Mouse (Mus musculus): ENCODE measurements at regions not wholly inside any gene's neighbourhood (a gene's known extent, or its start where the extent isn't known, plus 50 kb on each side); places are given as distances from the start of the nearest gene placed in this dataset.

GRCm38 (mm10) chrX:14273628-14274337, 62.8 kb downstream of the H2al1n start:
- DNase-seq (ENCODE audit: low spot score) (peak; percentile 72), ATAC-seq (replicated peaks; ENCODE audit: insufficient number of reproducible peaks, low FRiP score, low TSS enrichment, low read depth) (no peak)
- no peaks in the 10 kb centered on the region for H3K4me1 ChIP-seq (ENCODE audit: control insufficient read depth, insufficient read depth, low read length)
- 43% methylated on average over 6 of the region's 6 CpGs for WGBS
- no peak overlapping the region for H3K4me2 ChIP-seq (ENCODE audit: low read depth, low read length)
- H3K27ac ChIP-seq (replicated peaks; ENCODE audit: low read depth, low read length), result no peak overlapping the region
- no peaks in the 10 kb centered on the region for H3K9me3 ChIP-seq (replicated peaks; ENCODE audit: control insufficient read depth, low read length)
- H3K4me3 ChIP-seq (ENCODE audit: low read depth, low read length), result no peak overlapping the region
- H3K36me3 ChIP-seq (replicated peaks; ENCODE audit: control insufficient read depth, insufficient read depth, low read depth, low read length), result no peaks in the 10 kb centered on the region
- H3K9ac ChIP-seq (replicated peaks; ENCODE audit: low read length), result no peak overlapping the region
- H3K27me3 ChIP-seq (ENCODE audit: control insufficient read depth, insufficient read depth, low read length), result no peaks in the 10 kb centered on the region

GRCm38 (mm10) chrX:14279312-14279711, 68.4 kb downstream of the H2al1n start:
- H3K4me3 ChIP-seq (ENCODE audit: low read depth, low read length), result no peak overlapping the region
- H3K36me3 ChIP-seq (replicated peaks; ENCODE audit: control insufficient read depth, insufficient read depth, low read depth, low read length), result no peaks in the 10 kb centered on the region
- H3K27me3 ChIP-seq (ENCODE audit: control insufficient read depth, insufficient read depth, low read length), result no peaks in the 10 kb centered on the region
- no peak overlapping the region for H3K27ac ChIP-seq (replicated peaks; ENCODE audit: low read depth, low read length)
- 59% methylated on average over 2 of the region's 2 CpGs for WGBS
- no peak overlapping the region for H3K4me2 ChIP-seq (ENCODE audit: low read depth, low read length)
- no peak overlapping the region for H3K9ac ChIP-seq (replicated peaks; ENCODE audit: low read length)
- no peak for DNase-seq (ENCODE audit: low spot score)
- H3K9me3 ChIP-seq (replicated peaks; ENCODE audit: control insufficient read depth, low read length), result no peaks in the 10 kb centered on the region
- no peaks in the 10 kb centered on the region for H3K4me1 ChIP-seq (ENCODE audit: control insufficient read depth, insufficient read depth, low read length)
- no peak for ATAC-seq (replicated peaks; ENCODE audit: insufficient number of reproducible peaks, low FRiP score, low TSS enrichment, low read depth)

GRCm38 (mm10) chrX:14279736-14280135, 68.8 kb downstream of the H2al1n start:
- Histone ChIP-seq H3K9ac (replicated peaks; ENCODE audit: low read length) (no peak overlapping the region), H3K4me3 (ENCODE audit: low read depth, low read length) (no peak overlapping the region), H3K4me2 (ENCODE audit: low read depth, low read length) (no peak overlapping the region), H3K9me3 (replicated peaks; ENCODE audit: control insufficient read depth, low read length) (no peaks in the 10 kb centered on the region), H3K27ac (replicated peaks; ENCODE audit: low read depth, low read length) (no peak overlapping the region), H3K4me1 (ENCODE audit: control insufficient read depth, insufficient read depth, low read length) (no peaks in the 10 kb centered on the region), H3K27me3 (ENCODE audit: control insufficient read depth, insufficient read depth, low read length) (no peaks in the 10 kb centered on the region), H3K36me3 (replicated peaks; ENCODE audit: control insufficient read depth, insufficient read depth, low read depth, low read length) (no peaks in the 10 kb centered on the region)
- no peak for DNase-seq (ENCODE audit: low spot score)
- ATAC-seq (replicated peaks; ENCODE audit: insufficient number of reproducible peaks, low FRiP score, low TSS enrichment, low read depth), result no peak

GRCm38 (mm10) chrX:14294890-14295289, 83.9 kb downstream of the H2al1n start:
- H3K4me2 ChIP-seq (ENCODE audit: low read depth, low read length), result no peak overlapping the region
- H3K9me3 ChIP-seq (replicated peaks; ENCODE audit: control insufficient read depth, low read length), result no peaks in the 10 kb centered on the region
- H3K4me1 ChIP-seq (ENCODE audit: control insufficient read depth, insufficient read depth, low read length), result no peaks in the 10 kb centered on the region
- ATAC-seq (replicated peaks; ENCODE audit: insufficient number of reproducible peaks, low FRiP score, low TSS enrichment, low read depth) (no peak), DNase-seq (ENCODE audit: low spot score) (no peak)
- H3K27ac ChIP-seq (replicated peaks; ENCODE audit: low read depth, low read length), result no peak overlapping the region
- H3K36me3 ChIP-seq (replicated peaks; ENCODE audit: control insufficient read depth, insufficient read depth, low read depth, low read length), result no peaks in the 10 kb centered on the region
- no peak overlapping the region for H3K9ac ChIP-seq (replicated peaks; ENCODE audit: low read length)
- H3K4me3 ChIP-seq (ENCODE audit: low read depth, low read length), result no peak overlapping the region
- 86% methylated on average over 6 of the region's 6 CpGs for WGBS
- H3K27me3 ChIP-seq (ENCODE audit: control insufficient read depth, insufficient read depth, low read length), result no peaks in the 10 kb centered on the region

GRCm38 (mm10) chrX:14302125-14302524, 91.2 kb downstream of the H2al1n start:
- 35% methylated on average over 1 of the region's 1 CpGs for WGBS
- Histone ChIP-seq H3K4me1 (ENCODE audit: control insufficient read depth, insufficient read depth, low read length) (no peaks in the 10 kb centered on the region), H3K27ac (replicated peaks; ENCODE audit: low read depth, low read length) (no peak overlapping the region), H3K4me2 (ENCODE audit: low read depth, low read length) (no peak overlapping the region), H3K27me3 (ENCODE audit: control insufficient read depth, insufficient read depth, low read length) (no peaks in the 10 kb centered on the region), H3K4me3 (ENCODE audit: low read depth, low read length) (no peak overlapping the region), H3K9me3 (replicated peaks; ENCODE audit: control insufficient read depth, low read length) (no peaks in the 10 kb centered on the region), H3K9ac (replicated peaks; ENCODE audit: low read length) (no peak overlapping the region), H3K36me3 (replicated peaks; ENCODE audit: control insufficient read depth, insufficient read depth, low read depth, low read length) (no peaks in the 10 kb centered on the region)
- DNase-seq (ENCODE audit: low spot score) (no peak), ATAC-seq (replicated peaks; ENCODE audit: insufficient number of reproducible peaks, low FRiP score, low TSS enrichment, low read depth) (no peak)

GRCm38 (mm10) chrX:14312746-14313145, 101.8 kb downstream of the H2al1n start:
- 39% methylated on average over 1 of the region's 1 CpGs for WGBS
- H3K4me2 ChIP-seq (ENCODE audit: low read depth, low read length), result no peak overlapping the region
- peak; percentile 0 for DNase-seq (ENCODE audit: low spot score)
- no peaks in the 10 kb centered on the region for H3K4me1 ChIP-seq (ENCODE audit: control insufficient read depth, insufficient read depth, low read length)
- ATAC-seq (replicated peaks; ENCODE audit: insufficient number of reproducible peaks, low FRiP score, low TSS enrichment, low read depth), result no peak
- H3K27me3 ChIP-seq (ENCODE audit: control insufficient read depth, insufficient read depth, low read length), result no peaks in the 10 kb centered on the region
- H3K9me3 ChIP-seq (replicated peaks; ENCODE audit: control insufficient read depth, low read length), result no peaks in the 10 kb centered on the region
- no peak overlapping the region for H3K27ac ChIP-seq (replicated peaks; ENCODE audit: low read depth, low read length)
- H3K4me3 ChIP-seq (ENCODE audit: low read depth, low read length), result no peak overlapping the region
- no peaks in the 10 kb centered on the region for H3K36me3 ChIP-seq (replicated peaks; ENCODE audit: control insufficient read depth, insufficient read depth, low read depth, low read length)
- no peak overlapping the region for H3K9ac ChIP-seq (replicated peaks; ENCODE audit: low read length)

GRCm38 (mm10) chrX:14352416-14352815, 141.5 kb downstream of the H2al1n start:
- no peak for ATAC-seq (replicated peaks; ENCODE audit: insufficient number of reproducible peaks, low FRiP score, low TSS enrichment, low read depth)
- H3K4me2 ChIP-seq (ENCODE audit: low read depth, low read length), result no peak overlapping the region
- H3K4me3 ChIP-seq (ENCODE audit: low read depth, low read length), result no peak overlapping the region
- 87% methylated on average over 2 of the region's 2 CpGs for WGBS
- no peak overlapping the region for H3K9ac ChIP-seq (replicated peaks; ENCODE audit: low read length)
- no peaks in the 10 kb centered on the region for H3K4me1 ChIP-seq (ENCODE audit: control insufficient read depth, insufficient read depth, low read length)
- no peaks in the 10 kb centered on the region for H3K27me3 ChIP-seq (ENCODE audit: control insufficient read depth, insufficient read depth, low read length)
- H3K9me3 ChIP-seq (replicated peaks; ENCODE audit: control insufficient read depth, low read length), result no peaks in the 10 kb centered on the region
- H3K36me3 ChIP-seq (replicated peaks; ENCODE audit: control insufficient read depth, insufficient read depth, low read depth, low read length), result no peaks in the 10 kb centered on the region
- H3K27ac ChIP-seq (replicated peaks; ENCODE audit: low read depth, low read length), result no peak overlapping the region
- DNase-seq (ENCODE audit: low spot score), result no peak

- no peak overlapping the region for H3K4me2 ChIP-seq (ENCODE audit: low read depth, low read length)
- ATAC-seq (replicated peaks; ENCODE audit: insufficient number of reproducible peaks, low FRiP score, low TSS enrichment, low read depth) (no peak), DNase-seq (ENCODE audit: low spot score) (no peak)
- no peaks in the 10 kb centered on the region for H3K9me3 ChIP-seq (replicated peaks; ENCODE audit: control insufficient read depth, low read length)
- no peaks in the 10 kb centered on the region for H3K36me3 ChIP-seq (replicated peaks; ENCODE audit: control insufficient read depth, insufficient read depth, low read depth, low read length)
- H3K9ac ChIP-seq (replicated peaks; ENCODE audit: low read length), result no peak overlapping the region
- no peaks in the 10 kb centered on the region for H3K4me1 ChIP-seq (ENCODE audit: control insufficient read depth, insufficient read depth, low read length)
- H3K4me3 ChIP-seq (ENCODE audit: low read depth, low read length), result no peak overlapping the region
- WGBS, result 80% methylated on average over 3 of the region's 3 CpGs
- H3K27me3 ChIP-seq (ENCODE audit: control insufficient read depth, insufficient read depth, low read length), result no peaks in the 10 kb centered on the region
- H3K27ac ChIP-seq (replicated peaks; ENCODE audit: low read depth, low read length), result no peak overlapping the region
These were observed 142.4 kb downstream of the H2al1n start for GRCm38 (mm10) chrX:14353366-14353765.
